Mouse (Mus musculus): ENCODE measurements around the gene Stx16.

DNA sequence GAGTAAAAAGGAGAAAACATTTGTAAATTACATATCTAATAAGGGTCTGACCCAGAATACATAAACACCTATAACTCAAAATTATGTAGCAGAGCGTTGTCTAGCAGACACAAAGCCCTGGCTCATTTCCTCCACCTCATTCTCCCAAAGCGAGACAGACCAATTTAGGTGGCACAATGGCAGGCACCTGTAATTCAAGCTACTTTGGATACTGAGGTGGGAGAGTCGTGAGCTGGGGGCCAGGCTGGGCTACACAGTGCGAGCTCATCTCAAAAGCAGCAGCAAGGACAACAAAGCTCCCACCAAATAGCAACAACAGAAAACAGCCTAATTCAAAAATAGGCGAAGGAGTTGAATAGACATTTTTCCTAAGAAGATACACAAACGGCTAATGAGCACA, 52.8 kb downstream of the Stx16 start:
- TF ChIP-seq CTCF (IDR thresholded peaks at IDR 0.05; ENCODE audit: insufficient read depth, low read depth, low read length), result no peak
- no peak for TF ChIP-seq POLR2A (IDR thresholded peaks at IDR 0.05; ENCODE audit: insufficient read depth, low read depth, low read length)

Measured in olfactory bulb, adult 2 months (tissue).